Mouse (Mus musculus): ENCODE results near the gene Zdhhc19. TPM values are rescaled to one million over a fixed set of nuclear protein-coding genes. Genes with fewer than 3 reads are reported as not detected.

The Zdhhc19 gene
- polyA plus RNA-seq, 1 experiment = not detected

GRCm38 (mm10) chr16:32508506-32509065, 12.5 kb downstream of the Zdhhc19 start:
- peaks cover 3% of the 10 kb centered on the region for H3K27me3 ChIP-seq (ENCODE audit: control insufficient read depth, insufficient read depth, insufficient read length)
- TF ChIP-seq CEBPB (IDR thresholded peaks at IDR 0.05; ENCODE audit: low read depth) (no peak), FOSL1 (IDR thresholded peaks at IDR 0.05; ENCODE audit: insufficient read depth, low read length, poor library complexity, severe bottlenecking) (no peak), MAX (IDR thresholded peaks at IDR 0.05) (no peak)

GRCm38 (mm10) chr16:32509066-32509942, 13.2 kb downstream of the Zdhhc19 start:
- Histone ChIP-seq H3K79me2 (ENCODE audit: control insufficient read depth, insufficient read depth) (no peaks in the 10 kb centered on the region), H3ac (ENCODE audit: control insufficient read depth, insufficient read length, low read depth) (no peak overlapping the region), H3K79me3 (ENCODE audit: low read depth) (no peaks in the 10 kb centered on the region), H3K36me3 (ENCODE audit: control insufficient read depth, insufficient read depth) (no peaks in the 10 kb centered on the region), H3K27me3 (ENCODE audit: control insufficient read depth, insufficient read depth, insufficient read length) (no peaks in the 10 kb centered on the region), H3K4me3 (ENCODE audit: insufficient read depth, poor library complexity, severe bottlenecking) (no peak overlapping the region)
- TF ChIP-seq USF1 (IDR thresholded peaks at IDR 0.05; ENCODE audit: low read depth) (no peak), MAX (IDR thresholded peaks at IDR 0.05) (no peak), CTCF (IDR thresholded peaks at IDR 0.05; ENCODE audit: control insufficient read depth, insufficient read depth, insufficient read length) (no peak), CEBPB (IDR thresholded peaks at IDR 0.05; ENCODE audit: low read depth) (no peak), MYOG (IDR thresholded peaks at IDR 0.05; ENCODE audit: control insufficient read depth, extremely low read depth, insufficient read length) (no peak), FOSL1 (IDR thresholded peaks at IDR 0.05; ENCODE audit: insufficient read depth, low read length, poor library complexity, severe bottlenecking) (no peak), MYOD1 (IDR thresholded peaks at IDR 0.05; ENCODE audit: control insufficient read depth, insufficient read length, low read depth) (no peak)

More at GRCm38 (mm10) chr16:32508506-32509065, 12.5 kb downstream of the Zdhhc19 start:
- H3K79me2 ChIP-seq (ENCODE audit: control insufficient read depth, insufficient read depth) = no peaks in the 10 kb centered on the region
- no peak overlapping the region for H3K4me3 ChIP-seq (ENCODE audit: insufficient read depth, poor library complexity, severe bottlenecking)
- H3K36me3 ChIP-seq (ENCODE audit: control insufficient read depth, insufficient read depth) = no peaks in the 10 kb centered on the region
- no peak overlapping the region for H3ac ChIP-seq (ENCODE audit: control insufficient read depth, insufficient read length, low read depth)
- H3K79me3 ChIP-seq (ENCODE audit: low read depth) = no peaks in the 10 kb centered on the region

DNA sequence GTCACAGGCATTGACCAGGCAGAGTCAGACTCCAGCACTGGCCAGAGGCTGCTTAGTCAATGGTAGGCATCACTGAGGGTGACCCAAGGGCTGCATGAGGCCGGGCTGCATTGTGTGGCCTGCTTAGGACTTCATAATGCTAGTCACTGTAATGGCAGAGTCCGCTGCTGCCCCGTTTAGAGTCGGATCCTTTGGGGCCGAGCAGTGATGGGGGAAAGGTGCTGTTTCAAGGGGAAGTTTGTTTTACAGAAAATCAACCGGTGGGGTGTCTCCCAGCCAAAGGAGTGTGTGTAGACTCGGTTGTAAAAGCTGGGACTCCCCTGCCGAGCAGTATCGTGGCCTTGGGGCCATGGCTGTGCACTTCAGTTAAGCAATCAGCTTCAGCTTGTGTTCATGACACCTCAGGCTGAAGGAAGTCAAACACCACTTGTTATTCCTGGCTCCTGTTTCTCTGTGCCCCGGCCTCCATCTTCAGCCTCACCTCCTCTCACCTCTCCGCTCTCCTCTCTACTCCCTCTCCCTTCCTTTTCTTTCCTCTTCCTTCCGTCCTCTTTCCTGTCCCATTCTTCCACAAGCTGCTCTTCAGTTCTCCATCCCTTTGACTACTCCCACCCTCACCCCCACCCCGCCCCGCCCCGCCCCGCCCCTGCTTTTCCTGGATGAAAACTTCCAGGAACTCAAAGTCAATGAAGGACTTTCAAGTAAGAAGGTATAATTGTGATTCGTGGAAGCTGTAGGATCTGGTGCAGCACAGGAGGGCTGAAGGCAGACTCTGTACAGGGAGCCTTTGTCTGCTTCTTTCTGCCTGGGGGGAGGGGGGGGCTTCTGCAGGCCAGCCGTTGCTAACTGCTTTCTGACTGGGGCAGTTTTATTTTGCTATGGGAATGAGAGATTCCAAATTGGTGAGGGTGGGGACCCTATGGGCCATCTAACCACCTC, 14.6 kb downstream of the Zdhhc19 start:
- H3ac ChIP-seq (ENCODE audit: control insufficient read depth, insufficient read length, low read depth) = no peak overlapping the region
- H3K79me3 ChIP-seq (ENCODE audit: low read depth) = no peaks in the 10 kb centered on the region
- H3K79me2 ChIP-seq (ENCODE audit: control insufficient read depth, insufficient read depth) = no peaks in the 10 kb centered on the region
- no peaks in the 10 kb centered on the region for H3K27me3 ChIP-seq (ENCODE audit: control insufficient read depth, insufficient read depth, insufficient read length)
- TF ChIP-seq MYOD1 (IDR thresholded peaks at IDR 0.05; ENCODE audit: control insufficient read depth, insufficient read length, low read depth) (no peak), CEBPB (IDR thresholded peaks at IDR 0.05; ENCODE audit: low read depth) (no peak), CTCF (IDR thresholded peaks at IDR 0.05; ENCODE audit: control insufficient read depth, insufficient read depth, insufficient read length) (no peak), MAX (IDR thresholded peaks at IDR 0.05) (no peak), MYOG (IDR thresholded peaks at IDR 0.05; ENCODE audit: control insufficient read depth, extremely low read depth, insufficient read length) (no peak), USF1 (IDR thresholded peaks at IDR 0.05; ENCODE audit: low read depth) (no peak), FOSL1 (IDR thresholded peaks at IDR 0.05; ENCODE audit: insufficient read depth, low read length, poor library complexity, severe bottlenecking) (no peak)
- H3K4me3 ChIP-seq (ENCODE audit: insufficient read depth, poor library complexity, severe bottlenecking) = no peak overlapping the region
- H3K36me3 ChIP-seq (ENCODE audit: control insufficient read depth, insufficient read depth) = no peaks in the 10 kb centered on the region

GRCm38 (mm10) chr16:32511338-32511734, 15.3 kb downstream of the Zdhhc19 start:
- TF ChIP-seq MAX (IDR thresholded peaks at IDR 0.05) (no peak), CTCF (IDR thresholded peaks at IDR 0.05; ENCODE audit: control insufficient read depth, insufficient read depth, insufficient read length) (no peak), FOSL1 (IDR thresholded peaks at IDR 0.05; ENCODE audit: insufficient read depth, low read length, poor library complexity, severe bottlenecking) (no peak)
- H3K79me2 ChIP-seq (ENCODE audit: control insufficient read depth, insufficient read depth) = no peaks in the 10 kb centered on the region
- H3ac ChIP-seq (ENCODE audit: control insufficient read depth, insufficient read length, low read depth) = no peak overlapping the region
- no peaks in the 10 kb centered on the region for H3K27me3 ChIP-seq (ENCODE audit: control insufficient read depth, insufficient read depth, insufficient read length)
- H3K79me3 ChIP-seq (ENCODE audit: low read depth) = no peaks in the 10 kb centered on the region
- no peak overlapping the region for H3K4me3 ChIP-seq (ENCODE audit: insufficient read depth, poor library complexity, severe bottlenecking)
- no peaks in the 10 kb centered on the region for H3K36me3 ChIP-seq (ENCODE audit: control insufficient read depth, insufficient read depth)

DNA sequence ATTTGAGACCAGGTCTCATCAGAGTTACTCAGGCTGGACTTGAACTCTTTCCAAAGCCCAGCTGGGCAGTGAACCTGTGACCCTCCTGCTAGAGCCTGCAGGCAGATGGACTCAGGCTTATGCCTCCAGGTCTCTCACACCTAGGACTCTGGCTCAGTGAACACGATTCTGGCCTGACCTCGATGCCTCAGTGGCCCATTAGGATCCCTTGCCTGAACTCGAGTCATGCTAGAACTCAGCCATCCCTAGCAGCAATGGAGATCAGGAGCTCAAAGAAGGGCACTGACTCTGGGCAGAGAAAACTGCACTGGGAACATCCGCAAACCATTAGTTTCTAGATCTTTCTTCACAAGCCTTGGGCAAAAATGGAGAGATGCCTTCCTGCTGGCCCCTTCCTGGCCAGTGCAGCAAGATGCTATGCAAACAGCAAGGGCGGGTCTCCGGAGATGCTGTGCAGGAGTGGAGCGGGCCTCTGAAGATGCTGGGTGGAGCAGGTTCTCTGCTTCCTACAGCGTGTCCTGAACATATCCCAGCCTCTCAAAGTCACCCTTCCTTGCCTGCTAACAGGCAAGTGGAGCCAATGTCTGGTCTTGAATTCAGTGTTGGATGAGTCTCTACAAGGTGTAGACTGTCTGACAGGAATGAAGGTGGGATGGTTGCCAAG, 15.9 kb downstream of the Zdhhc19 start:
- TF ChIP-seq CEBPB (IDR thresholded peaks at IDR 0.05; ENCODE audit: low read depth) (no peak), MYOG (IDR thresholded peaks at IDR 0.05; ENCODE audit: control insufficient read depth, extremely low read depth, insufficient read length) (no peak), MYOD1 (IDR thresholded peaks at IDR 0.05; ENCODE audit: control insufficient read depth, insufficient read length, low read depth) (no peak), CTCF (IDR thresholded peaks at IDR 0.05; ENCODE audit: control insufficient read depth, insufficient read depth, insufficient read length) (no peak), USF1 (IDR thresholded peaks at IDR 0.05; ENCODE audit: low read depth) (no peak), FOSL1 (IDR thresholded peaks at IDR 0.05; ENCODE audit: insufficient read depth, low read length, poor library complexity, severe bottlenecking) (no peak)
- Histone ChIP-seq H3K79me3 (ENCODE audit: low read depth) (no peaks in the 10 kb centered on the region), H3ac (ENCODE audit: control insufficient read depth, insufficient read length, low read depth) (no peak overlapping the region), H3K79me2 (ENCODE audit: control insufficient read depth, insufficient read depth) (no peaks in the 10 kb centered on the region), H3K27me3 (ENCODE audit: control insufficient read depth, insufficient read depth, insufficient read length) (no peaks in the 10 kb centered on the region), H3K4me3 (ENCODE audit: insufficient read depth, poor library complexity, severe bottlenecking) (no peak overlapping the region), H3K36me3 (ENCODE audit: control insufficient read depth, insufficient read depth) (no peaks in the 10 kb centered on the region)
